Mouse (Mus musculus): ENCODE results near the gene Cabp4.
A peak's percentile ranks its signal among the peaks of the same experiment; 100 is the strongest.

Gene Cabp4

GRCm38 (mm10) chr19:4147782-4148490, 4.1 kb upstream of the Cabp4 start:
- no peak for DNase-seq (ENCODE audit: low read depth, low spot score)

GRCm38 (mm10) chr19:4147022-4147405, 3.2 kb upstream of the Cabp4 start:
- no peak for DNase-seq (ENCODE audit: low read depth, low spot score)

- no peak for DNase-seq (ENCODE audit: low read depth, low spot score)
Observed at GRCm38 (mm10) chr19:4146366-4147021, 2.7 kb upstream of the Cabp4 start.

- DNase-seq (ENCODE audit: low read depth, low spot score), result no peak
Observed at GRCm38 (mm10) chr19:4145936-4146335, 2.1 kb upstream of the Cabp4 start.

- DNase-seq (ENCODE audit: low read depth, low spot score), result no peak
Observed at GRCm38 (mm10) chr19:4144550-4145498, 991 bp upstream of the Cabp4 start.

GRCm38 (mm10) chr19:4142416-4143173, 1.2 kb downstream of the Cabp4 start:
- no peak for DNase-seq (ENCODE audit: low read depth, low spot score)

GRCm38 (mm10) chr19:4140147-4140546, 3.7 kb downstream of the Cabp4 start:
- no peak for DNase-seq (ENCODE audit: low read depth, low spot score)

- DNase-seq (ENCODE audit: low read depth, low spot score), result no peak
Observed at GRCm38 (mm10) chr19:4139446-4139845, 4.4 kb downstream of the Cabp4 start, which contains the start of gene Gpr152. Gene Gpr152 (plus strand): TSS chr19:4139787.

GRCm38 (mm10) chr19:4137913-4138312, 5.9 kb downstream of the Cabp4 start:
- DNase-seq (ENCODE audit: low read depth, low spot score), result no peak

- DNase-seq (ENCODE audit: low read depth, low spot score), result peak; percentile 48
Observed at GRCm38 (mm10) chr19:4136463-4136862, 7.4 kb downstream of the Cabp4 start.

- DNase-seq (ENCODE audit: low read depth, low spot score), result peak; percentile 80
Observed at GRCm38 (mm10) chr19:4135963-4136345, 7.9 kb downstream of the Cabp4 start.

- peak; percentile 67 for DNase-seq (ENCODE audit: low read depth, low spot score)
Observed at GRCm38 (mm10) chr19:4135229-4135962, 8.4 kb downstream of the Cabp4 start.

- DNase-seq (ENCODE audit: low read depth, low spot score), result no peak
Observed at GRCm38 (mm10) chr19:4134354-4134753, 9.5 kb downstream of the Cabp4 start.

- DNase-seq (ENCODE audit: low read depth, low spot score), result no peak
Observed at GRCm38 (mm10) chr19:4131768-4132167, 12.1 kb downstream of the Cabp4 start.

- DNase-seq (ENCODE audit: low read depth, low spot score), result no peak
Observed at GRCm38 (mm10) chr19:4131075-4131474, 12.8 kb downstream of the Cabp4 start.

- DNase-seq (ENCODE audit: low read depth, low spot score), result peak; percentile 44
Observed at GRCm38 (mm10) chr19:4130106-4130505, 13.7 kb downstream of the Cabp4 start.

GRCm38 (mm10) chr19:4129462-4129861, 14.4 kb downstream of the Cabp4 start:
- no peak for DNase-seq (ENCODE audit: low read depth, low spot score)

GRCm38 (mm10) chr19:4126759-4127495, 16.9 kb downstream of the Cabp4 start:
- DNase-seq (ENCODE audit: low read depth, low spot score), result peak; percentile 71

GRCm38 (mm10) chr19:4125741-4126696, 17.8 kb downstream of the Cabp4 start, which contains the start of gene Aip:
Gene Aip (minus strand): TSS chr19:4125858.
- peak; percentile 99 for DNase-seq (ENCODE audit: low read depth, low spot score)

Data from 3T3-L1 (cell line).